Mouse (Mus musculus): ENCODE data around the gene Psat1. TPM values are rescaled to one million over a fixed set of nuclear protein-coding genes. Genes with fewer than 3 reads are reported as not detected.

Gene Psat1
- 76.4 and 93.3 TPM in 2 replicates for polyA plus RNA-seq (2012; rRNA removed)

DNA sequence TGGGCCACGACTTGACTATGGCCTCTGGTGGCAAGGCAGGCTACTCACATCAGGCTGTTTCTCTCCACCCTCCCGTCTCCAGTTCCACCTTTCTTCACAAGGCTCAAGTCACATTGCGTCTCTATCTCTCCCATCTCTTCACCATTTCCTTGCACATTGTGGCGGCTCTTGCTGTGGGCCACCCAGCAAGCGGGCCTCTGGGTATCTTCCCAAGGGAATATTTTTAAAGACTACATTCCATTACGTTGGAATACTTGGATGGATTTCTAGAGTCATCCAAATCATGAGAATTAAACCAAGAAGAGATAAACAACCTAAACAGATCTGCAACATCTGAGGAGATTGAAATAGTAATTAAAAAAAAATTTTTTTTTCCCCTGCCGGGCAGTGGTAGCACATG lies at the start of gene Psat1:
TSS of gene Psat1 (minus strand) at position 101 of the 400 bp plus-strand sequence.
- no peak for DNase-seq (ENCODE audit: low read depth)

- DNase-seq (ENCODE audit: low read depth): no peak
Measured at GRCm38 (mm10) chr19:15990102-15990501, 43.0 kb upstream of the Psat1 start.

DNA sequence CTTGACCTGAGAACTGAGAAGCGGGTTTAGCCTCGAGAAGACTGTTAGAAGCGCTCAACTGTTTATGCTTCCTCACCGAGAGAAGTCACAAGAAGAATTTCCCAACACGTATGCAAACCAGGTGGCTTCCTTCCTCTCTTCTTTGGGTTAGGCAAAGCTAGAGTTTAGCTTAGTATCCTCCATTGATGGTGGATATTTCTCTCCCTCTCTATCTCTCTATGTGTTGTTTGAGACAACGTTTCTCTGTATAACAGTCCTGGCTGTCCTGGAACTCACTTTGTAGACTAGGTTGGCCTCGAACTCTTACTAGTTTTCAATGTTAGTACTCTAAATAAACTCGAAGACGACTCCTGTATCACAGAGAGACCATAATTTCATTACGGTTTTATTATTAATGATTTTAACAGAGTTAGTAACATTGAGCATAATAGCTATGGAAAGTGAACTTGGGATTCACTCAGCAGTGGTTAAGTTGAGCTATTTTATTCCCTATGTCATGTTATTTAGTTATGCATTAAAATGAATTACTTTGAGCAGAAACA lies 38.1 kb upstream of the Psat1 start:
- DNase-seq (ENCODE audit: low read depth): no peak

- DNase-seq (ENCODE audit: low read depth): no peak
Measured at GRCm38 (mm10) chr19:15984449-15985171, 37.5 kb upstream of the Psat1 start, which contains the start of gene Cep78. Gene Cep78 (minus strand): TSS chr19:15984989.

DNA sequence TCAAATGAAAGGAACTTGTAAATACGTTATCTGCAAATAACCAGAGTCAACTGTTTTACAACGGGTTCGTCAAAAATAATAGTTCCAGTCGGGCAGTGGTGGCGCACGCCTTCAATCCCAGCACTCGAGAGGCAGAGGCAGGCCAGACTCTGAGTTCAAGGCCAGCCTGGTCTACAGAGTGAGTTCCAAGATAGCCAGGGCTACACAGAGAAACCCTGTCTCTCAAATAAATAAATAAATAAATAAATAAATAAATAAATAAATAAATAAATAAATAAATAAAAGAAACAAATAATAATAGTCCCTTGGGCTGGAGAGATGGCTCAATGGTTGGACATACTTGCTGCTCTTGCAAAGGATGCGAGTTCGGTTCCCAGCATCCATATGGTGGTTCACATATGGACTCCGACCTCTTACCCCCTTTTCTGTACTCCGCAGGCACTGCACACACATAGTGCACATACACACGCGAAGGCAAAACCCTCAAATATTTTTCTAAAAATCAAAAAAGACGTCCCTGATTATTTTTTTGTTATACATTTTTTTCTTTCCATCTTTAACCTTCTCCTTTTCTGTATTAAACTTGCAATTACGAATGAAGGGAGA lies 36.7 kb upstream of the Psat1 start:
- DNase-seq (ENCODE audit: low read depth): no peak

DNA sequence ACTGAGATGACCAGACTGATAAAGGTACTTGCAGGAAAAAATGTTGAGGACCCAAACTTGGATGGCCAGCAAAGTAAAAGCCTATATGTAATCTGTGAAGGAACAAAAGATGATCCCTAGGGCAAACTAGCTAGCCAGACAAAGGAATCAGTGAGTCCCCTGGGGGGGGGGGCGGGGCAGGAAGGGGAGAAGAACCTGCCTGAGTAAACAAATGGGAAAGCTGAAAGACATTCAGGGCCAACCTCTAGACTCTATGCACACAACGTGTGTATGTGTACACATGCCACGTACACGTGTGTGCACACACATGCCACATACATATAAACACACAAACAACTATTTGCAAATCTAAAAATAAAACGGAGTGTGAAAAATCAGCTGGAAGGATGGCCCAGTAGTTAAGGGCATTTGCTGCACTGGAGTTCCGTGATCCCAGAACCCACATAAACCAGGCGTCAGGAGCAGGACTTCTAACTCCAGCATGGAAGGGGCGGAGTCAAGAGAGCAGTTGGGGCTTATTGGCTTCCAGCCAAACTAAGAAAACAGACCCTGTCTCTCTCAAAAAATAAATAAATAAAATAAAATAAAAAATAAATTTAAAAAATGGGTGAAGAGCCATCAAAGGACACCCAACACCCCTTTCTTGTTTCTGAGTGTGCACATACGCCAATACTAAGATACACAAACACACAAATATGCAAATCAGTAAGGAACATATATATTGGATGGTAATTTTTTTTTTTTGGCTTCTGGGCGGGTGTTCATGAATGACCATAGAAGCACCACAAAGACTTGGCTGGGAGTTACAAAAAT lies 36.0 kb upstream of the Psat1 start:
- DNase-seq (ENCODE audit: low read depth): no peak

GRCm38 (mm10) chr19:15981861-15982260 lies 34.7 kb upstream of the Psat1 start:
- DNase-seq (ENCODE audit: low read depth): no peak

- DNase-seq (ENCODE audit: low read depth): no peak
Measured at GRCm38 (mm10) chr19:15973365-15973764, 26.2 kb upstream of the Psat1 start.

DNA sequence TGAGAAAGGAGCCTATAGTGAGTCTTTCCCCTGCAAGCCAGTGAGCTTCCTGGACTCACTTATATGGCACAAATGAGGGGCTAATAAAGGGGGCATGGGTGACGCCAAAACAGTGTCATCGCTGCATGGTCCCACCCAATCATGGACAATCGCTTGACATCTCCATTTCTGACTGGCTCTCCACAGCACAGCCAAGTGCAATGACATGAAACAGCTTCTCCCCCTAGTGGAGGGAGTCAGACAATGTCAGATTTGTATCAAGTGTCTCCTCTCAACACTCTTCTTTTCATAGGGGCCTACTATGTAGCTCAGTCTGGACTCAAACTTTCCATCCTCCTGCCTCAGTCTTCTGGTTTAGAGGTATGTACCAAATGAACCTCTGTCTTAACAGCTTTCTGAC lies 17.9 kb upstream of the Psat1 start:
- no peak for DNase-seq (ENCODE audit: low read depth)

- DNase-seq (ENCODE audit: low read depth): no peak
Measured at GRCm38 (mm10) chr19:15964533-15964932, 17.4 kb upstream of the Psat1 start.

GRCm38 (mm10) chr19:15963011-15963695 lies 16.0 kb upstream of the Psat1 start:
- no peak for DNase-seq (ENCODE audit: low read depth)

GRCm38 (mm10) chr19:15962313-15962712 lies 15.2 kb upstream of the Psat1 start:
- no peak for DNase-seq (ENCODE audit: low read depth)

DNA sequence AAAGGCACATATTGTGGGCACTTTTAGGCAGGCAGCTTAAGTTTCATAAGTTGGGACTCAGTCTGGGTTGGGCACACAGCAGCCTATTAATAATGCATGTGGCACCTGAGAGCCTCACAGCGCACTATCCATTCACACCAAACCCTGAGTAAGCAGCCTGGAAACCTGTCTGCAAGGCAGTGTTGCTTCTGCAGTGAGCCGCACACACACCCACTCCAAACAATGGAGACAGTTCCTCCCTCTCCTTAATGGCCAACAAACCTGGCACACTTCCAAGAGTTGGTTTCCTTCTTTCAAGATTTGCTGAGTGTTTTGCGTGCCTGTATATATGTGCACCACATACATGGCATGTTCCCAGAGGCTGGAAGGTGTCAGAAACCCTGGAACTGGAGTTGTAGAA lies 3.1 kb upstream of the Psat1 start:
- no peak for DNase-seq (ENCODE audit: low read depth)

GRCm38 (mm10) chr19:15948867-15949266 lies 1.7 kb upstream of the Psat1 start:
- DNase-seq (ENCODE audit: low read depth): no peak

GRCm38 (mm10) chr19:15948426-15948825 lies 1.3 kb upstream of the Psat1 start:
- no peak for DNase-seq (ENCODE audit: low read depth)

- DNase-seq (ENCODE audit: low read depth): no peak
Measured at GRCm38 (mm10) chr19:15946663-15947062, 474 bp downstream of the Psat1 start.

GRCm38 (mm10) chr19:15943117-15943423 lies 4.1 kb downstream of the Psat1 start:
- no peak for DNase-seq (ENCODE audit: low read depth)

- no peak for DNase-seq (ENCODE audit: low read depth)
Measured at GRCm38 (mm10) chr19:15942421-15943116, 4.6 kb downstream of the Psat1 start.

DNA sequence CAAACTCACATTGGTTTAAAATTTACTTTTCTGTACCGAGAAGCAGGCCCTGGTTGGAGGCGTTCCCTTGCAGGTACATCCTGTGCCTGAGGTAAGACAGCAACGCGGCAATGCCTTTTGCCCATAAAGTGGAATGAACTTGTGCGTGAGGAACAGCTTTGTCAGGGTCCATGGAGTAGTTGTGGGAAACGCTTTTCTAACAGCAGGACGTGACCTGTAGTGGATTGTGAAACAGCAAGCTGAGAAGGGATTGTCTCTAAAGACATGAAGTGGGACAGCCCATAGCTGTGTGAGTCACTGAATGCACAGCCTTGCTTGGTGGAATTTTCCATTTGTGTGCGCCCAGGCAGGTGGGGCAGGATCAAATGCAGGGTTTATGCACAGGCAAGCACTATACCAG lies 5.7 kb downstream of the Psat1 start:
- DNase-seq (ENCODE audit: low read depth): no peak

- no peak for DNase-seq (ENCODE audit: low read depth)
Measured at GRCm38 (mm10) chr19:15925719-15926045, 21.5 kb downstream of the Psat1 start.

All from gonadal fat pad, adult 2 months (tissue).